Mouse (Mus musculus) embryonic facial prominence, embryonic 10.5 days (tissue): Measurements from ENCODE around the gene Carmil2. TPM values are rescaled to one million over a fixed set of nuclear protein-coding genes. Genes with fewer than 3 reads are reported as not detected.
A peak's percentile ranks its signal among the peaks of the same experiment; 100 is the strongest.

ENCODE experiments used
- DNase-seq: peaks from one replicate; pipeline ENCODE4 v3.0.0-alpha.2; 2017; ENCODE audit warnings: low spot score
- H3K27ac ChIP-seq: fragments of 300-500 bp; sonication (generic); replicated peaks from 2 replicates; pipeline ENCODE4 v1.5.1; 2016; ENCODE audit warnings: mild to moderate bottlenecking
- H3K27me3 ChIP-seq: fragments of 300-500 bp; sonication (generic); replicated peaks from 2 replicates; pipeline ENCODE4 v1.6.1; 2016; ENCODE audit warnings: low read depth, mild to moderate bottlenecking; ENCODE audit not compliant: poor library complexity, severe bottlenecking
- H3K36me3 ChIP-seq: fragments of 300-500 bp; sonication (generic); replicated peaks from 2 replicates; pipeline ENCODE4 v1.6.1; 2016; ENCODE audit warnings: mild to moderate bottlenecking, moderate library complexity
- H3K4me1 ChIP-seq: fragments of 300-500 bp; sonication (generic); 2 replicates; pipeline ENCODE4 v1.6.1; 2016
- H3K4me3 ChIP-seq: fragments of 300-500 bp; sonication (generic); 2 replicates; pipeline ENCODE4 v1.5.1; 2016; ENCODE audit warnings: mild to moderate bottlenecking, moderate library complexity
- H3K9me3 ChIP-seq: fragments of 300-500 bp; sonication (generic); 2 replicates; pipeline ENCODE4 v1.6.1; 2016; ENCODE audit warnings: mild to moderate bottlenecking
- WGBS: fragments of 180-500 bp; shearing (Covaris S2); methylation state at CpG from one replicate; pipeline ENCODE4 v1.1.7; 2016; 5-methylcytosine and 5-hydroxymethylcytosine counted together
- polyA plus RNA-seq: library from polyadenylated mRNA; unstranded; fragments of >200 nt; fragmentation: Nextera tagmentation; extraction: Ambion mirVana; gene quantifications from 2 replicates; pipeline ENCODE4 v1.2.1, GENCODE M21; 2016

Gene Carmil2
- 1.5 TPM in 2 replicates for polyA plus RNA-seq

DNA sequence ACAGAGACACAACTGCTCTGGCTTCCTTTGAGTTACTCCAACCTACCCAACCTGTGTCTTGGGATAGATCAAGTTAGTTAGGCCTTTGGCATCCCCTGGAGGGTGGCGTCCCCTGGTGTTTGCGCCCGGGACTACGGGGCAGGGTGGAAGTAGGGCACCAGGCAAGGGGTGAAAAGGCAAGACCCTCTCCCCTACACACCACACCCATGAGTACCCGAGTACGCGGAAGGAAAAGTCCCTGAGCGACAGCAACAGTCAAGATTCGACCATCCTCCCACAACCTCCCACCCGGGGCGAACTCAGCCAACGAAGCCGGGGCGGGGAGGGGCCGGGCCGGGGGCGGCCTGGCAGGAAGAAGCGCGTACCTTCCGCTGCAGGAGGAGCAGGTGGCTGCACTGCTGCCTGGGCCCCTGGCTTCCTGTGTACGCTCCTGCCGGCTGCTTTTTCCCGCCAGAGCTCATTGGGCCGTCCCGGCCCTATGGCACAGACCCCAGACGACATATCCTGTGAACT, at the start of gene Carmil2:
Carmil2 (plus strand) TSS at position 479 of the 513 bp plus-strand sequence.
- WGBS: 10% methylated on average over 26 of the region's 26 CpGs
- peaks cover 6% of the 10 kb centered on the region; the same call in 1 of the 2 replicates for H3K27me3 ChIP-seq
- H3K9me3 ChIP-seq: no peaks in the 10 kb centered on the region
- H3K4me1 ChIP-seq: peaks cover 15% of the 10 kb centered on the region
- DNase-seq: peak; percentile 65
- peaks cover 39% of the 10 kb centered on the region for H3K36me3 ChIP-seq
- H3K27ac ChIP-seq: 0 out of 2 replicates have a peak within 1 kb of the TSS, but pooled peaks have one; percentile 8
- peak within 1 kb of the TSS; percentile 30; the same call in 1 of the 2 replicates for H3K4me3 ChIP-seq

DNA sequence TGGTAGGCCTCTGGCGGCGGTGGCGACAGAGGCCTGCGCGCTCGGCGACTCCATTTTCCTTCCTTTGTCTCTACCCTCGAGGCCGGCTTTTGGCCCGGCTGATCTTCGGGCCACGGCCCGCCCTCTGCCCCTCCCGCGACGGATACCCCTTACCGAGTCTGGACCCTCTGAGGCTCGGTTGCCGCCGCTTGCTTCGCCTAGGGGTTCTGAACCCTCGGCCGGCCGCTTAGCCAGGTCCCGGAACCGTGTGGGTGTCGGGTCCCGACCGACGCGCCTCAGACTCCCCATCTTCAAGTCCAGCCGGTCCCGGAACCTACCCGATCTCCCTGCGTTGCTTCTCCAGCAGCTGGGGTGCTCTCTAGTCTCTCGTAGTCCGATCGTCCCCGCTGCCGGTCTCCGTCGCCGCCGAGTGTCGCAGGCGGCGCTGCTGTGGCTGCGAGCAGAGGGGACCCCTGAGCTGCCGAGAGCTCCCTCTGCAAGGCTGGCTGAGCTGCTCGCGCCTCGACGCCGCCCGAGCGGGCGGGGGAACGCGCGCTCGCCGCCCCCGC, 49.0 kb upstream of the Carmil2 start, which contains the start of gene Agrp:
Agrp (minus strand) TSS at position 431 of the 548 bp plus-strand sequence.
- peaks cover 17% of the 10 kb centered on the region for H3K36me3 ChIP-seq
- H3K27me3 ChIP-seq: no peaks in the 10 kb centered on the region
- no peaks in the 10 kb centered on the region for H3K9me3 ChIP-seq
- peak within 1 kb of the TSS; percentile 96 for H3K4me3 ChIP-seq
- DNase-seq: no peak
- H3K27ac ChIP-seq: peak within 1 kb of the TSS; percentile 100
- peaks cover 29% of the 10 kb centered on the region for H3K4me1 ChIP-seq
- WGBS: under 1% methylated on average over 63 of the region's 63 CpGs

DNA sequence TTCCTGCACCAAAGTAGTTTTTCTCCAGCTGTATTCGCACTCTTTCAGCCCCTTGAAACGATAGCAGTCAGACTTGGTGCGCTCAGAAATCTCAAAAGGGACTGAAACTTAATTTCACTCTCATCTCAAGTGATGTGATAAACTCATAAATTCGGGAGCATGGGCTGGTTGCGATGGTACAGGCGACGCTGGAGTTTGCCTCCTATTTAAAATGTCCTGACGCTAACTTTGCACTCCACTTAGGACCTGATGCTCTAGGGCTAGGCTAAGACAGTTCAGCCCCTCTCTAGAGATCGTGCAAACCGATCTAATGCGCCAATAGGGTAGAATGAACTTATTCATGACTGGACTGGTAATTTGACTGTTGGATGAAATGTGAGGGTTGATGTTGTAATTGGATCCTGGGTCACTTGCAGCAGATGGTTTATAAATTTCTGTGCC, 48.5 kb upstream of the Carmil2 start:
- under 1% methylated on average over 11 of the region's 11 CpGs for WGBS
- Histone ChIP-seq H3K9me3 (no peaks in the 10 kb centered on the region), H3K36me3 (peaks cover 20% of the 10 kb centered on the region), H3K27ac (peak overlapping the region; percentile 100), H3K27me3 (no peaks in the 10 kb centered on the region), H3K4me1 (peaks cover 29% of the 10 kb centered on the region), H3K4me3 (peak overlapping the region; percentile 96)
- DNase-seq: peak; percentile 45

DNA sequence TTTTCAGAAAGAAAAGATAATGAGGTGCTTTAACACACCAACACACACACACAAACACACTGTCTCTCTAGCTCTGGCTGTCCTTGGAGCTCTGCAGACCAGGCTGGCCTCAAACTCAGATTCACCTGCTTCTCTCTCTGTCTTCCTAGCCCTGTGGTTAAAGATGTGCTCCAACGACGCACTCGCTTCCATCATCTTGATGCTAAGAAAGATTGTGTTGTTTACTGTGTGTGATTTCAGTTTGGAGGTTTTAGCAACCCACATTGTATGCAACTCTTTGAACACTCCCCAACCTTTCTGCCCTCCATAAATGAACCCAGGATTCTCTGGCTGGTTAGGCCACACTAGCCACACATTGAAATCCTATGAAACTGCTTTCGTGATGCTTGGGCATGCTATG, 47.6 kb upstream of the Carmil2 start:
- 94% methylated on average over 4 of the region's 4 CpGs for WGBS
- no peak for DNase-seq
- Histone ChIP-seq H3K4me3 (peak overlapping the region; percentile 96), H3K9me3 (no peaks in the 10 kb centered on the region), H3K27me3 (no peaks in the 10 kb centered on the region), H3K27ac (0 out of 2 replicates have a peak overlapping the region, but pooled peaks have one; percentile 100), H3K36me3 (peaks cover 25% of the 10 kb centered on the region), H3K4me1 (peaks cover 29% of the 10 kb centered on the region)

DNA sequence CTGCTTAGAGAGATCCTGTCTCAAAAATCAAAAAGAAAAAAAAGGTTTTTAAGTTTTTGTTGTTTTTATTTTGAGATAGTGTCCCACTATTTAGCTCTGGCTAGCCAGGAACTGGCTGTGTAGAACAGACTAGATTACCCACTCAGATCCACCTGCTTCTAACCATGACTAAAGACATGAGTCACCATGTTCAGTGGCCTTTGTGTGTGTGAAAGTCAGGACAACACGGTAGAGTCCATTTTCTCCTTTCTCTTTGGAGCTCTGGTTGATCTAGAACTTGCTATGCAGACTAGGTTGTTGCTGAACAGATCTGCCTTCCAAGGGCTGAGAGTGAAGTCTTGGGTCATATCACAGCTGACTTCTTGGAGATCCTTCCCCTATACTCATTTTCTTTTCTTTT, 46.2 kb upstream of the Carmil2 start:
- Histone ChIP-seq H3K9me3 (no peaks in the 10 kb centered on the region), H3K4me3 (no peak overlapping the region), H3K36me3 (peaks cover 39% of the 10 kb centered on the region), H3K27me3 (no peaks in the 10 kb centered on the region), H3K27ac (no peak overlapping the region), H3K4me1 (peaks cover 28% of the 10 kb centered on the region)
- 93% methylated on average over 1 of the region's 1 CpGs for WGBS
- no peak for DNase-seq

DNA sequence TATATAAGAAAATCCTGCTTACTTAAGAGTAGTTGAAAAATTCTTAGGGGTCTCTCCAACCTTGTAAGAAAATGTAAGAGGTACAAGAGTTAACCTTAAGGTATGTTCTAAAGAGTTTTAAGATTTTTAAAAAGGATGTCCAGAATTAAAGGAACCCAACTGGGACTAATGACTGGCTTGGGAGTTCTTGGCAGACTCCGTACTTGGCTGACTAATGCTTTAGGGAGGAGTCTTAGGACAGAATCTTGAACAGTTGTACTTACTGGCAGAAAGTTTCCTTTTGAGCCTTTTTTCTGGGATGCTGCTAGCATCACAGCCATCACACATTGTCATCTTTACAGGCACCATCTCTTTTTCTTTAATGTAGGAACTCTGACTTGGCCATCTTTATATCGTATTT, 45.6 kb upstream of the Carmil2 start:
- no peak for DNase-seq
- 95% methylated on average over 2 of the region's 2 CpGs for WGBS
- Histone ChIP-seq H3K27ac (no peak overlapping the region), H3K4me3 (no peak overlapping the region), H3K27me3 (no peaks in the 10 kb centered on the region), H3K9me3 (no peaks in the 10 kb centered on the region), H3K36me3 (peaks cover 45% of the 10 kb centered on the region), H3K4me1 (peaks cover 21% of the 10 kb centered on the region)

DNA sequence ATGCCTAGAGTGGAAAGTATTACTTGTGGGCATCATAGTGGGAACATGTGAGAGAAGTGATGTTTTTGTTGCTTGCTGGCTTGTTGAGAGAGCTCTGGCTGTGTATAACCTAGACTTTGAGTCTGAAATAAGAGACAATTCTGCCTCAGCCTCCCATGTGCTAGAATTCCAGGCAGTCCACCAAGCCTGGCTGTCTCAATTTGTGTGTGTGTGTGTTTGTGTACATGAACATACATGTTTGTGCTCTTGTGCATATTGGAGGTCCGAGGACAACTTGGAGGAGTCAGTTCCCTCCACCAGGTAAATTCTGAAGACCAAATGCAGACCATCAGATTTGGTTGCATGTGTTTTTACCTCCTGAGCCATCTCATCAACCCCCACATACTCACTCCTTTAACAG, 40.9 kb upstream of the Carmil2 start:
- Histone ChIP-seq H3K36me3 (peaks cover 73% of the 10 kb centered on the region), H3K4me3 (no peak overlapping the region), H3K27me3 (no peaks in the 10 kb centered on the region), H3K9me3 (no peaks in the 10 kb centered on the region), H3K27ac (no peak overlapping the region), H3K4me1 (no peaks in the 10 kb centered on the region)
- 89% methylated on average over 1 of the region's 1 CpGs for WGBS
- DNase-seq: no peak

DNA sequence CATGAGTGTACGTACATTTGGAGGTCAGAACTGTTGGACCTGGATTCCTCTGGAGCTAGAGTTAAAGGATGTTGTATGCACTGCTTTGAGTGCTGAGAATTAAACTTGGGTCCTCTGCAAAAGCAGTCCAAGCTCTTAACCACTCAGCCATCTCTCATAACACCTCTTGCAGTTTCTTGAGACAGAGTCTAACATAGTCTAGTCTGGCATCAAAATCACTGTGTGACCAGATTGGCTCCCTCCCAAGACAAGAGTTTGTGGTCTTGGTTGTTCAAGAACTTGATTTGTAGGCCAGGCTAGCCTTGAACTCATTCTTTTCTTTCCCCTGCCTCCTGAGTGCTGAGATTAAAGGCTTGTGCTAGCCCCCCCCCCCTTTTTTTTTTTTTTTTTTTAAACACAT, 37.1 kb upstream of the Carmil2 start:
- no peaks in the 10 kb centered on the region for H3K9me3 ChIP-seq
- H3K27ac ChIP-seq: no peak overlapping the region
- H3K4me3 ChIP-seq: no peak overlapping the region
- no peaks in the 10 kb centered on the region for H3K27me3 ChIP-seq
- H3K36me3 ChIP-seq: peaks cover 93% of the 10 kb centered on the region
- DNase-seq: no peak
- H3K4me1 ChIP-seq: no peaks in the 10 kb centered on the region
- WGBS: 90% methylated on average over 1 of the region's 1 CpGs

DNA sequence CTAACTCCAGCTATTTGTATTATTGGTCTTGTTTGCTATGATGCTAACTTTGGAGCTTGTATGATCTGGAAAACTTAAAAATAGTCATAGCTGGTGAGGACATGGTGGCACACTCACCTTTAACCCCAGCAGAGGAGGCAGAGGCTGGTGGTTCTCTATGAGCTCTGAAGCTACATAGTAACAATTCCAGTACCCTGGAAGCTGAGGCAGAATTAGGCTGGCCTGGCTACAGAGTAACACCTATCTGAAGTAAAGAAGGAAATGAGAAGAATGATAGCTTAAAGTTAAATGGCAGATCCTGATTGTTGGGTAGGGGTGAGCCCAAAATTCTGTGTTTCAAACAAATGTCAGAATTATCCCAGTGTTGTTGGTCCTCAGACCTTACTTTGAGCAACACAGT, 28.4 kb upstream of the Carmil2 start:
- H3K4me1 ChIP-seq: no peaks in the 10 kb centered on the region
- peaks cover 58% of the 10 kb centered on the region for H3K36me3 ChIP-seq
- DNase-seq: no peak
- H3K9me3 ChIP-seq: no peaks in the 10 kb centered on the region
- no peaks in the 10 kb centered on the region for H3K27me3 ChIP-seq
- H3K27ac ChIP-seq: no peak overlapping the region
- no peak overlapping the region for H3K4me3 ChIP-seq

DNA sequence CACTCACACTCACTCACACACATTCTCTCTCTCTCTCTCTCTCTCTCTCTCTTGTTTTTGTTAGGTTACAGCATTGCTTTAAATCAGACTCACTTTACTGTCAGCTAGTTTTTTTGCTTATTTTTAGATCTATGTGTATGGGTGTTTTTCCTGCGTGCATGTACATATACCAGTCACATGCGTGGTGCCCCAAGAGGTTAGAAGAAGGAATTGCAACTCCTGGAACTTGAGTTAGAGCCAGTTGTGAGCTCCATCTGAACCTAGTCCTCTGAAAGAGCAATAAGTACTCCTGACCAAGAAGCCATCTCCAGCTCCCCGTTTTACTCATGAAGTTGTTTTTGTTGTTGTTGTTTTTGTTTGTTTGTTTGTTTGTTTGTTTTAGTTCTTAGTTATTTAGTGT, 24.9 kb upstream of the Carmil2 start:
- no peak overlapping the region for H3K27ac ChIP-seq
- H3K27me3 ChIP-seq: no peaks in the 10 kb centered on the region
- H3K4me1 ChIP-seq: no peaks in the 10 kb centered on the region
- peaks cover 62% of the 10 kb centered on the region for H3K36me3 ChIP-seq
- DNase-seq: no peak
- H3K4me3 ChIP-seq: no peak overlapping the region
- H3K9me3 ChIP-seq: no peaks in the 10 kb centered on the region
- whole genome bisulfite sequencing: 88% methylated on average over 3 of the region's 3 CpGs

DNA sequence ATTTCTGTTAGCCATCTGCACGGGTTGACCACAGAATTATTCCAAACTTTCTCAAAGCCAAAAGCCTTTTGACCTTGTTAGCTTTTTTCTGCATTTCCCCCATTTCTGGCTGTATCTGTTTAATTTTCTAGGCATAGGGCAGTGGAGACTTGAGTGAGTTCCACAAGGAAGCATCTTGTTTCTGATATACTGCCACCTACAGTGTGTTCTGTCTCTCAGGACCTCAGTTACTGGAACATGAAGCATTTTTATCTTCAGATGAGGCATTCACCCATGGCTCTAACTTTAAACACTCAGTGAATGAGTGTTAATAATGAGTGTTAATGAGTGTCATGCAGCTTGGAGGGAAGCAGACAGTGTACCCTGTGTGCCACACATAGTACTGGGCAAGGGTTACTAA, 8.2 kb upstream of the Carmil2 start:
- Histone ChIP-seq H3K4me3 (no peak overlapping the region), H3K36me3 (peaks cover 99% of the 10 kb centered on the region), H3K27me3 (no peaks in the 10 kb centered on the region), H3K9me3 (no peaks in the 10 kb centered on the region), H3K27ac (no peak overlapping the region), H3K4me1 (no peaks in the 10 kb centered on the region)
- WGBS: 98% methylated on average over 1 of the region's 1 CpGs
- DNase-seq: no peak

DNA sequence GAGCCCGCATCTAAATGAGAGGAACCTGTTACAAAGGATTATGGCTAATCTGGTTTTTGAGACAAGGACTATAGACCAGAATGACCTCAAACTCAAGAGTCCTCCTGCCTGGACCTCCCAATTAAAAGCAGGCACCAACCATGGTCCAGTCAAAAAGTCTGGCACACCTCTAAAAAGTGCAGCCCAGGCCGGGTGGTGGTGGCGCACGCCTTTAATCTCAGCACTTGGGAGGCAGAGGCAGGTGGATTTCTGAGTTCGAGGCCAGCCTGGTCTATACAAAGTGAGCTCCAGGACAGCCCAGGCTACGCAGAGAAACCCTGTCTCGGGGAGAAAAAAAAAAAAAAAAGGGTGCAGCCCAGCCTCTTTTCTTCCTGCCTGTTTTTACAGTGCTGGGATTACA, 749 bp upstream of the Carmil2 start:
- no peak for DNase-seq
- H3K27ac ChIP-seq: no peak overlapping the region
- no peaks in the 10 kb centered on the region for H3K9me3 ChIP-seq
- WGBS: 80% methylated on average over 7 of the region's 7 CpGs
- peaks cover 44% of the 10 kb centered on the region for H3K36me3 ChIP-seq
- peaks cover 15% of the 10 kb centered on the region for H3K4me1 ChIP-seq
- no peak overlapping the region for H3K4me3 ChIP-seq
- peaks cover 6% of the 10 kb centered on the region; the same call in 1 of the 2 replicates for H3K27me3 ChIP-seq

DNA sequence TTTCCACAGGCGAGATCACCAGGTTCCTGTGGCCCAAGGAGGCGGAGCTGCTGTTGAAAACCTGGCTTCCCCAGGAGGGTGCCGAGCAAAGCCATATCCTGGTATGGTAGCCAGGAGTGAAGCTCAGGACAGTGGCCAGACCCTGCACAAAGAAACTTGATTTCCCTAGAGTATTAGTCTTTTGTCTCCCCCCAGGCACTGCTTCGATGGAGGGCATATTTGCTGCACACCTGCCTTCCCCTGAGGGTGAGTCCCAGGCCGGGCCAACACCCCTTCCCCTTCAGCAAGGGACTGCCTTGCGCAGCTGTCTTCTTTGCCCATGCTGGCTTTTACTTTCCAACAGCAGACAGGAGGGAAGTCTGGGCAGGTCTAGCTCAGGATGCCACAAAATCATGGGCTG, 477 bp downstream of the Carmil2 start:
- Histone ChIP-seq H3K9me3 (no peaks in the 10 kb centered on the region), H3K4me1 (peaks cover 15% of the 10 kb centered on the region), H3K27ac (no peak overlapping the region), H3K4me3 (no peak overlapping the region), H3K27me3 (peaks cover 6% of the 10 kb centered on the region; the same call in 1 of the 2 replicates), H3K36me3 (peaks cover 32% of the 10 kb centered on the region)
- WGBS: 70% methylated on average over 6 of the region's 6 CpGs
- no peak for DNase-seq
